Mouse (Mus musculus) WW6 (cell line): Measurements from ENCODE around the gene Prdx3.

Experiments
- DNase-seq: peaks from one replicate; pipeline ENCODE4 v3.0.0-alpha.2; 2013; ENCODE audit warnings: low read depth, low spot score

Prdx3 gene

GRCm38 (mm10) chr19:60874064-60874694 lies at the start of gene Prdx3:
TSS of gene Prdx3 (minus strand) at chr19:60874556.
- DNase-seq = peak; percentile 91

GRCm38 (mm10) chr19:60916869-60917570 lies 42.7 kb upstream of the Prdx3 start:
- no peak for DNase-seq

- DNase-seq = no peak
These were observed 41.5 kb upstream of the Prdx3 start for GRCm38 (mm10) chr19:60915862-60916261.

- no peak for DNase-seq
These were observed 40.9 kb upstream of the Prdx3 start for GRCm38 (mm10) chr19:60915236-60915635.

GRCm38 (mm10) chr19:60911653-60912052 lies 37.3 kb upstream of the Prdx3 start:
- DNase-seq = no peak

GRCm38 (mm10) chr19:60910304-60910703 lies 35.9 kb upstream of the Prdx3 start:
- no peak for DNase-seq

GRCm38 (mm10) chr19:60905477-60905876 lies 31.1 kb upstream of the Prdx3 start:
- DNase-seq = no peak

- no peak for DNase-seq
These were observed 29.6 kb upstream of the Prdx3 start for GRCm38 (mm10) chr19:60903971-60904370.

- no peak for DNase-seq
These were observed 28.8 kb upstream of the Prdx3 start for GRCm38 (mm10) chr19:60903139-60903538.

- no peak for DNase-seq
These were observed 21.0 kb upstream of the Prdx3 start for GRCm38 (mm10) chr19:60895251-60895880.

GRCm38 (mm10) chr19:60891934-60892547 lies 17.7 kb upstream of the Prdx3 start:
- DNase-seq = peak; percentile 38

GRCm38 (mm10) chr19:60891123-60891470 lies 16.7 kb upstream of the Prdx3 start:
- no peak for DNase-seq

GRCm38 (mm10) chr19:60890391-60891122 lies 16.2 kb upstream of the Prdx3 start:
- no peak for DNase-seq

GRCm38 (mm10) chr19:60889714-60890315 lies 15.5 kb upstream of the Prdx3 start, which contains the start of gene Grk5:
TSS of gene Grk5 (plus strand) at chr19:60889749.
- peak; percentile 84 for DNase-seq

GRCm38 (mm10) chr19:60889101-60889713 lies 14.9 kb upstream of the Prdx3 start:
- peak; percentile 43 for DNase-seq

GRCm38 (mm10) chr19:60887637-60888036 lies 13.3 kb upstream of the Prdx3 start:
- DNase-seq = no peak

GRCm38 (mm10) chr19:60883129-60883528 lies 8.8 kb upstream of the Prdx3 start:
- no peak for DNase-seq

GRCm38 (mm10) chr19:60873501-60873900 lies 855 bp downstream of the Prdx3 start:
- DNase-seq = no peak

- DNase-seq = no peak
These were observed 2.1 kb downstream of the Prdx3 start for GRCm38 (mm10) chr19:60872272-60872671.

- no peak for DNase-seq
These were observed 3.0 kb downstream of the Prdx3 start for GRCm38 (mm10) chr19:60871366-60871765.

GRCm38 (mm10) chr19:60870489-60870888 lies 3.9 kb downstream of the Prdx3 start:
- no peak for DNase-seq
